Mouse (Mus musculus) megakaryocyte, embryonic 14.5 days (primary cell): ENCODE data around the gene Rnf212.

Source experiments
- FLI1 ChIP-seq: IDR thresholded peaks from 2 replicates; pipeline ENCODE4 v1.6.1; 2012; ENCODE audit warnings: low read length, inconsistent platforms, mixed read lengths
- GATA1 ChIP-seq: IDR thresholded peaks from 3 replicates; pipeline ENCODE4 v1.6.1; 2012; ENCODE audit warnings: mixed read lengths, low read length, inconsistent platforms, borderline replicate concordance

GRCm38 (mm10) chr5:108758396-108758795, 16.4 kb downstream of the Rnf212 start:
- TF ChIP-seq GATA1, result no peak
- TF ChIP-seq FLI1, result no peak
